Mouse (Mus musculus) kidney, adult 9 months (tissue): ENCODE results near the gene Rnf214.

Experiments used
- DNase-seq: peaks from one replicate; pipeline ENCODE4 v3.0.0; 2022

Rnf214 gene

DNA sequence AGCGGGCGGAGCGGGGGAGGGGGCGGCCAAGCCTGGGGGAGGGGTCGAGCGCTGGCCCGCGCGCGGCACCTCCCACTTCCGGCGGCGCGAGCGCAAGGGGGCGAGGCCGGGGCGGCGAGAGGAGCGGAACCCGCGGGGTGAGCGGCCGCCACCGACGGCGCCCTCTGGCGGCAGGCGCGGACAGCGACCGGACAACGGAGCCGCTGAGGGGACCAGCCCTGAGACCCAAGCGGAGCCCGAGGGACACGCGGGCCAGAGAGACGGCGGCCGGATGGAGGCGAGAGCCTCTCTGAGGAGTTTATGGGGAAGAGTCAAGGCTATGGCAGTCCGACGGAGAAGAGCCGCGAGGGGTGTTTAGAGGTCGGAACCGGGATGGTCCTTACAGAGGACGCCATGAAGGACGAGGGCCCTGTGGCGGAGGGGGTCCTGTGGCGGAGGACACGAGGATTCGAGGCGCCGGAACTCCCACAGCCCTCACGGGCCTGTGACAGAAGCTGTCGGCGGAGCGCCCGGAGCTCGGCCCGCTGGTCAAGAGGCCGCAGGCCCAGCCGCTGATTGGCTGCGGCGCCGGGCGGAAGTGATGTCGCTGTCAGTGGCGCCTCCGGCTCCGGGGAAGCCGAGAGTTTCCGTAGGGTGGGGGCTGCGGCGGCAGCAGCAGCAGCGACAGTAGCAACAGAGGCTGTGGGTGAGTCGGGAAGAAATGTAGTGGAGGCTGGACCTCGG, at the start of gene Rnf214, which contains the start of gene Pcsk7:
Gene Rnf214 (minus strand): TSS at position 557 of the 723 bp plus-strand sequence.
Gene Pcsk7 (plus strand): TSS at position 143 of the 723 bp plus-strand sequence.
- DNase-seq, result peak; percentile 92

DNA sequence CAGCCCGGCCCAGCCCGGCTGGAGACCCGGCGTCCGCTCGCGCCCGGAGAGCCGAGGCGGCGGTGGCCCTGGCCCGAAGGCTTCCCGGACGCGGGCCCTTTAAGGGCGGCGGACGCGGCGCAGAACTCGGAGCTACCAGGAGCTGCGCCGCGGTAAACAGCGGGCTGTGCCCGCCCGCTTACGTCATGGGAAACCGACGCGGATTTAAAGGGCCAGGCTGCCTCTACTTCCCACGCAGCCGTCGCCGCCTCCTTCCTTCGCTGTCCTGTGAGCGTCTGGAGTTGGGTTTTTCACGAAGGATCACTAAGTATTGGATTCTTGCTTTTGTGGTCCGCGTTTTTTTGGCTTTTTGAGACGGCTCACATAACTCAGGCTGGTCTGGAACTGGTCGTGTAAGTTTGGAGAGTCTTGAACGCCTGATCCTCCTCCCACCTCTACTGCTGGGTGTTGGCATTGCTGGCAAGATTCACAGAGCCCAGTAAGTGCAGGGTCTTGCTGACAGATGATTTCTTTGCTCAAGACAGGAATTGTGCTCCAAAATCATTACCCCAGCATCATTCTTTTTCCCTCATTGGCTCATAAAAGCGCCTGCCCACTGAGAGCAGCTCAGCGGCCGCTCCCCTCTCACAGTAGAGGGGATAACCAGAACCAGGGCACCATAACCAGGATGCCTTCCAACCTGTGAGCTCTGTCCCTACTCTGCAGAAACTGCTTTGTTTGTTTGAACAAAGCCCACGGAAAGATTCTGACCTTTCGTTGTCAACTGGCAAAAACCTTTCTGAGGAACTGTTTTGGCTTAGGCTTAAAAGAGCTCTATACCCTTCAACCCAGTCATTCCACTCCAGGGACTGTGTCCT, 48.6 kb upstream of the Rnf214 start, which contains the start of gene Sidt2:
Gene Sidt2 (minus strand): TSS at position 152 of the 857 bp plus-strand sequence.
- peak; percentile 91 for DNase-seq

DNA sequence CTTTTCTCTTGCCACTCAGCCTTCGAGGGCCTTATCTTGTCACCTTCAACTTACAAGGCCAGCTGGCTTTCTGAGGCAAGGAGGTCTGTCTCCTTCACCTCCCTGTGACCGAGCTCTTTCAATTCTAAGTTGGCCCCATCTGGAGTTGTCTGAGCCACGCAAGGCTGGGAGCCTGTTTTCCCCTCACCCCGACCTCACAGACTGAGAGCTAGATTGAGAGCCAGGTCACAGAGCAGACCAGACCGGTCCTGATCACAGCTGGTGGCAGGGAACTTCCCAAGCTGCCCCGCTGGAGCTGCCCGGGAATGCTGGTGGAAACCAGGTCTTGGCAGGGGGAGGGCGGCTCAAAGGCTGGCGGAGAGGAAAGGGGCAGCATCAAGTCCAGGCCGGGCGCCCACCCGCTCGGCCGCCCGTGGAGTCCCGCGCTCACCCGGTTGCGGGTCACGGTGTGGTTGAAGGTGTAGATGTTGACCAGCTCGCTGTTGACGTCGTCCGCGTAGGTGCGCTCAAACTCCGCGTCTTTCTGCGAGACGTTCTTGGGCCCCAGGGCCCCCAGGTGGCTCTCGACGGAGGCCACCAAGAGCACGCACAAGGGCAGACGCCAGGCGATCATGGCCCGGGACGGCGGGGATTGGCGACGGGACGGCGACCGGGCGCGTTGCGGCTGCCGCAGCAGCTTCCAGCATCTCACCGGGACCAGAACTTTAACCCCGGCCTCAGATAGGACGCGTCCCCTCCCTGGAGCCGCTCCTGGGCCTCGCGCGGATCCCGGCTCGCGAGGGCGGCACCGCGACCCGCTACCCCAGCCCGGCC, 47.8 kb upstream of the Rnf214 start:
- peak; percentile 71 for DNase-seq

DNA sequence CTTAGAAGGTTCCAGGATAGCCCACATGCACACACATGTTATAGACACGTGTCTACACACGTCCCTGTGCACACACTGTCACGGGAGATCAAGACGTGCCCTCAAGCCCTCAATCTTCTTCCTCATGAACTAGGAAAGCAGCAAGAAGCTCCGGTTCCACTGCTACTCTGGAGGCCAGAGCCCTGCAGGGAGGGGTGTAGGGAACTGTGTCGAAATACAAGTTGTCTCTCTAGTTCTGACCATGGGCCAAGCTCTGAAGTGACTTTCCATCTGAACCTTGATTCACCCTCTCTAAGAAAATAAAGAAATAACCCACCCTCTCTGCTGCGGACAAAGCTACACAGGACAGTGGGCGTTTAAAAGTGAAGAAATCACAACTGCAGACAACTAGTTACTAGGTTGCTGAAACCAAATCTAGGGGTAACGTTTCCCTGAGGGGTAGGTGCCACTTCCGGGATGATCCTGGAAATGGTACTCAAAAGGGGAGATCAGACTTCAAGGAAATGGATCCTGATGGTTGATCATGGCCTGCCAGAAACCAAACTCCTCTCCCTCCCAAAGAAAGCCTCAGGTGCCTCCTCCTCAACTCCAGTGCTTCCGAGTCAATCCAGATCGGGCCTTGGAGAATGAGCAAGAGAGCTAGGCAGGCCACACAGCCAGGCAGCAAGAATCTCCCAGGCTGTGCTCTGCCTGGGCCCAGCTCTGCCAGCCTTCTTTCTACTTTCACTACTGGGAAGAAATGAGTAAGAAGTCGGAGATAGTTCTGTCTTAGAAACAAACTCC, 47.0 kb upstream of the Rnf214 start:
- DNase-seq, result no peak

DNA sequence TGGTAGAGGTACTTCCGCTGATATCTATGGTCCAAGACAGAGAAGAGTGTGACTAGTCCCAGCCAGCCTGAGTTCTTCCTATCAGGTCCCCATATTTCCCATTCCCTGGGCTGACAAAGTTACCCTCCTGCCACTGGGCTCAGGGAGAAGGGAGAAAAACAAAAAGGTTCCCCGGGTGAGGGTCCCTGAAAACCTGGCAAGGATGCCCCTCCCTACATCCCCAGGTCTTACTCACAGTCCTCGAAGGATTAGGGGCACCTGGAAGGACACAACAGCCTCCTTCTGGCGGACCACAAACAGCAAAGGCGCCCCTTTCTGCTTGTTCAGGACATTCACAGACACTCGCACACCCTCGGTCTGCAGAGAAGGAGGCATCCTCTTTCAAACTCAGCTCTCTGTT, 46.2 kb upstream of the Rnf214 start:
- DNase-seq, result no peak

DNA sequence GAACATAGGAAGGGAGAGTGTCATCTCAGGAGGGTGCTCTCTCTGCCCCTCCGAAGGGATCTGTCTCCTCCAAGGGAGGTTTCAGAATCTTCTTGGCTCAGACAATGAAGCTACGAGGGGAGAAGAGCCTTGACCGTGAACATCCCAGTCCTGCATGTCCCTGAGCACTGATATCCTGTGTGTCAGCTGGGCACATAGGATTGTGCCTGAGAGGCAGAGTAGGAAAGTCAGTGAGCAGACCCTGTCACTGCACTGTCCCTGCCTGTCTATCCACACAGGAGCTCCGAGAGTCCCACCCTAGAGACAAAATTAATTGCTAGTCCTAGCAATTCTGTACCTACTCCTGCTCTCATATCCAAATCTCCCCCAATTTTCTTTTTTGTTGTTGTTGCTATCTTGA, 45.3 kb upstream of the Rnf214 start:
- DNase-seq, result no peak

DNA sequence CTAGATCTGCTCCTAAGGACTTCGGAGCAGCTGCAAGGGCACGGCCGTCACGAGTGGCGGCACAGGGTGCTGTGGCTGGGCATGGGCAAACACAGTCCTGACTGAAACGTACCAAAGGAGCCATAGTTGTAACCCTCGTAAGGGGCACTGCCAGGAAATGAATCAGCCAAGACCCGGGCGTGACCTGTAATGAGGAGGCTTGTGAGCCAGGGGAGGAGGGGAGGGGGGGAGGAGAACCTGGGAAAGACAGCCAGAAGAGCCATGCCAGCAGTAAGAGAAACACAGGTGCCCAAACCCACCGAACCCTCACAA, 40.1 kb upstream of the Rnf214 start:
- no peak for DNase-seq

DNA sequence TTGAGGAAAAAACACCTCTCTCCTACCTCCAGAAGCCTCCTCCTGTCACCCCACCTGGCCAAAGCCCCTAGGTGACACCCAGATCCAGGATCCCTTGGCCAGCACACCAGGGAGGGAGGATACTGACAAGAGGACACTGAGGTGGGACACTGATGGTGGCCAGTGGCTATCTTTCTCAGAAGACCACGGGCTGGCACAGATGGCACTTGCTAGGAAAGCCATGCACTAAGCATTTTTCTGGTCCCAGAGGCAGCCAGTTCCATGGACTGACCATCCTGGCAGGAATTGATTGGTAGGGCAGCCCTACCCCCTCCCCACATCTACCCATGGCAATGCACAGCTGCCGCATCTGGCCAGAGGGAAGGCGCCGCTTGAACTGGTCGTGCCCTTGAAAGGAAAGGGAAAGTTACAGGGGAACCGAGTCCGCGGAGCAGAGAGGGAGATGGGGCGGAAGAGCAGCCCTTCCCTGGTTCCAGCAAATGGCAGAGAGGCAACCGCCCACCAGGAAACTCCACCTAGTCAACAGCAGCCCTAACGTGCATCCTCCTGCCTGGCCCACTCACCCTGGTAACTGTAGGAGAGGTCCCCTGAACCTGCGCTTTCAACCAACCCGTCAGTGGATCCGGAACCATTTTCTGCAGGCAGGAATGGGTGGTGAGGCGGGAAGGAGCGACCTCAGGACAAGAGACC, 39.6 kb upstream of the Rnf214 start:
- no peak for DNase-seq

DNA sequence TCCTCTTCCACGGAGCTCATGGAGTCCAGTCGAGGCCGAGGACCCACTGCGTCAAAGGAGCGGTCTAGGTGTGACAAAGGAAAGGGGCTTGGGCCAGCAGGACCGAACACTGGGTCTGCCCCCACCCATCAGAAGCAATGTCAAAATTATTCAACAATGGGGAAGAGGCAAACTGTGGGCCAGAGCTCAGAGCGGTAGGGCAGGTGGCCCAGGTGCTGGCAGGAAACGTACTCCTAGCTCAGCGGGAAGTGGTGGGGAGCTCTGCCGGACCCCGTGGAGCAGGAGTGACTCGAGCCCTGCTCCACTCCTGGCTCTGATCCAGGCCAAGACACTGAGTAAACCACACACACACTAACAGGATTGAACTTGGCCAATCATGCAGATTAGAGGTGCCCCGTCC, 39.0 kb upstream of the Rnf214 start:
- DNase-seq, result no peak

DNA sequence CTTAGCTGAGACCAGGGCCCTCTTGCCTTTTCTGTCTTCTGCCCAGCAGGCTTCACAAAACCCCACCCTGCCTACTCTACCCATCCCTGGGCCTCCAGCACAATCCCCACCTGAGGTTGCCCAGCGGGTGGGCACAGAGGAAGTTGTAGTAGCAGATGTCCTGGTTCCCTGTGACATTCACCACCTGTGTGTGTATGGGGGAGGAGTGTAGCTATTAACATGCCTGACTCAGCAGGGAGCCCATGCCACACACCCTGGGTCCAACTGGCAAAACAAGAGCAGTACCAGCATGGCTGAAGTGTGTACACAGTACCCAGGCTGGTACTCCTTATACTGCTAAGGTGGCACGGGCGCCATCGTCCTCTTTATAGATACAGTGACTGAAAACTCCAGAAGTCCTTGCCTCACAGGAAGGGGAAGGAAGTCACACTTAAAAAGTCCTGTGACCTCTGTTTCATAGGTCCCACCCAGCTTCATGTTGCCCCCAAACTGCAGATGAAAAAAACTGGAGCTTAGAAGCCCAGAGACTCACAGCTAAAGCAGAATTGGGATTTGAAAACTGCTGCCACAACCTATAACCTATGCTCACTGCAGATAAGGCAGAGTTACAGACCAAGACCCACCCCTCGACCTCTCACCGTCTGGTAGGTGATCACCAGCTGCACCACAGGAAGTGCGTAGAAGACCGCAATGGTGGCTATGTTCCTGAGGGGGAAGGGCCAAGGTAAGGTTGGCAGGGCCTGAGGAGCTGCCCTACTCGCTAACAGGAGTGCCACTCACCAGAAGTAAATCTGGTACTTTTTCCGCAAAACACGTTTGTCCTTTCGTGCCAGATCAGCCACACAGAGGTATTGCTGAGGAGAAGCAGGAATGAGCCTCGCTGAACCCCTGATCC, 38.0 kb upstream of the Rnf214 start:
- no peak for DNase-seq

DNA sequence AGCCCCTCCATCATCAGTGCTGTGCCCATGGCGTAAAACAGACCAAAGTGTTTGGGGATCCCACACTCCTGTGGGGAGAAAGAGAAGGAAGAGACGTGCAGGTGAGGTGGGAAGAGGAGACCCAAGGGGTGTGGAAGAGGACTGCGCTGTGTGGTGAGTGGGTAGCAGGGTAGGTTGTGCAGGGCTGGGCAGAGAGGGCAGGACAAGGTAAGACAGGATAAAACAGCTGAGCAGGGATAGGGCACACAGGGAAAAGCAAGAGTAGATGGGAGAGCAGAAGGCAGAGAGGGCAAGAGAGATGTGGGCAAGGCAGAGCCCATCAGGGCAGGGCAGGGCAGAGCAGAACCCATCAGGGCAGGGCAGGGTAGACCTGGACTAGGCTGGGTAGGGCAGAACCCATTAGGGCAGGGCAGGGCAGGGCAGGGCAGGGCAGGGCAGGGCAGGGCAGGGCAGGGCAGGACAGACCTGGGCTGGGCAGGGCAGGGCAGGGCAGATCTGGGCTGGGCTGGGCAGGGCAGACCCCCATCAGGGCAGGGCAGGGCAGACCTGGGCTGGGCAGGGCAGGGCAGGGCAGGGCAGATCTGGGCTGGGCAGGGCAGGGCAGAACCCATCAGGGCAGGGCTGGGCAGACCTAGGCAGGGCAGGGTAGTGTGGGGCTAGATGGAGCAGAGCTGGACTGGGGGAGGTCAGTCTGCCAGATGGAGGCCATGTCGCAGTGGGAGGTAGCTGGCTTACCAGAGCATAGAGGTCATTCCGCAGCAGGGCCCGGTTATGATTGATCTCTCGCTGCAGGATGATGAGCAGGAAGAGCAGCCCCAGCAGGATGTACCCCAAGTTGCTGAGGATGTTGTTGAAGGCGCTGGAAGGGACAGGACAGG, 37.2 kb upstream of the Rnf214 start:
- DNase-seq, result no peak

DNA sequence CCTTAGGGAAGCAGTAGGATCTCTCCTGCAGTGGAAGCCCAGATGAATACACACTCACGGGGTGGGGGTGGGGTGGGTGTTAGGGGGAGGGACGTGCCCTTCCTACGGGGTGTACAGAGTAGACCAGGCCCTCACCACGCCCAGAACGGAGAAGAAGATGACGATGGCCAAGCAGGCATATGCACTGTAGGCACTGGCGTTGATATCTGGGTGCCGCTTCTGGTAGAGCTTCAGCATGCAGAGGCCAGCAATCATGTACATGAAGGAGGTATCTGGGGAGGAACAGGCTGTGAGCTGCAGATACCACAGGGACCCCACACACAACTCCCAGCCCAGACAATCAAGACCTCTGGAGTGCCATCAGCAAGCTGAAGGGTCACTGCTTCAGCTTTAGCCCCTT, 36.2 kb upstream of the Rnf214 start:
- no peak for DNase-seq

DNA sequence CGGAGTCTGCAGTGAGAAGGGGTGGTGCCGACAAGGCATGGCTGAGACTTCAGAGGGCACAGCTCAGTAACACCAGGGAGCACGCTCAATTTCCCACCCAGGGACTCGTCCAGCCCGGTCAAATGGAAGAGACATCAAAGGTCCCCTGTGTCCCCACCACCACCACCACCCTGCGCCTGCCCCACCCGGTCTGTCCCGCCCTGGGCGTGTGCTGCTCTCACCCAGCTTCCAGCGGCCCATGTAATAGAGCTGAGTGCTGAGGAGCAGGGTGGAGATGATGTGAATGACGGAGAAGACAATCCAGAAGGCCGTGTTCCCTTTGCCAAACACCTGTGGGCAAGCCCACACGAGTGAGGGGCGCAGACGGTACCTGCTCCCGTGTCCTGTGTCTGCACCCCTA, 35.8 kb upstream of the Rnf214 start:
- DNase-seq, result no peak

DNA sequence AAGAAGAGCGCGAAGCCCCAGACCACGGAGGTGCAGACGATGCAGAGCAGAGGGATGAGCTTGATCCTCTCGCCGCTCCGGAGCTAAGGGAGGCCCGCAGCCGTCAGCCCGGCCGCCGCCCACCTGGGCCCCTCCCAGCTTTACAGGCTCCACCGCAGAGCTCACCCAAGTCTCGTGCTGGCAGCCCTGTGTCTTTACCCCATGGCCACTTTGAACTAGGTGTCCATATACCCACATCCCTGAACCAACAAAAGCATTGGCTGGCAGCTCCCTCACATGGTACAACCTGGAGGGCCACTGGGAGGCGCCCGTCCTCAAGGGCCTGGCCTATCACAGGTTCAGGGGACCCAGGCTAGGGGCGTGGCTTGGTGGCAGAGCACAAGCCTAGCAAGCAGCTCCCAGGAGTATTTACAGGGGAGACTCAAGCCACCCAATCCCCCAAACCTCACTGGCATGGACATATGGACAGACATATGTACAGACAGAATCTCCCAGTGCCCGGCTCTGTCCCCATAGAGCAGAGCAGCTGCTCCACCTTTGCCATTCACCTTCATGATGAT, 34.7 kb upstream of the Rnf214 start:
- no peak for DNase-seq

DNA sequence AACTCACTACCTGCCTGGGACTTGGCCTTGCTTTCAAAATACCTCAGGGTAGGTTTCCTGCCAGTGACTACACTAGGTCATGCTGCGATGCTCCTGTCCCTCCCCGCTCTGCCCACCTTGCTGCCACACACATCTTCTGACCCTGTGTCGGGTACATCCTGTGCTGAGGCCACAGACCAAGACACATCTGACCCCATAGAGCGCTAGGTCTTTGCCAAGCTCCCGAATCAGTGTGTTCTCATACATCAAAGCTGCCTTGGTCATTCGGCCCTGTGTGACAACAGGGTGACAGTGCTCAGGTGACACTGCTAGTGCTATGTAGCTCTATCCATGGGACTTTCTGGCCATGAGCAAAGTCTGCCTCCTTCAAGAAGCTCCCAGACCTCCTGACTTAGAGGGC, 33.1 kb upstream of the Rnf214 start:
- DNase-seq, result no peak

DNA sequence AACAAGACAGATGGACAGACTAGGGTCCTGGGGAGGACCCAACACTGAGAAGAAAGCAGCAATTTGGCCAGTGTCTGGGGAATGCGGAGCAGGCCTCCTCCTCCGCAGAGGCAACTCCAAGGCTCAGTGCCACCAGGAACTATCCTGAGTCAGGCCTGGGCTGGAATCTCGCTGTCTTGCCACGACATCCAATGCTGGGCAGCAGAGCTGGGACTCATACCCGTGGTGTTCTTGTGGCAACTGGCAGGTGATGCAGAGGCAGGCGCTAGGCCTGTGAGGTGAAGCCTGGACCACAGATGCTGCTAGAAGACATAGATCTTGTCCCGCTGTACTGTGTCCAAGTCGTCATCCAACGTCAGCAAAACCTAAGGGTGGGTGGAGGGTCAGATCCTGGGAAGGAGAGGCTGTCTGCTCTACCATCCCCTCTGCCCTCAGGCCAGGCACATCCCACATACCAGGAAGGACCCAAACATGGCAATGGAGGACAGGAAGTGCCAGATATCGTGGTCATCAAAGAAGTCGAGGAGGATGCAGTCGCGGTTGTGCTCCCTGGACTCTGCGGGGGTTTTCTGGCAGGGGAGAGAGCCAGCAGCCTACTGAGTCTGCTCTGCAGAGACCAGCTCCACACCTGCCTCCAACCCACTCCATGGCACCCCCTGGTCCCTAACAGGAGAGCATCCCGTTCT, 32.4 kb upstream of the Rnf214 start:
- DNase-seq, result no peak

DNA sequence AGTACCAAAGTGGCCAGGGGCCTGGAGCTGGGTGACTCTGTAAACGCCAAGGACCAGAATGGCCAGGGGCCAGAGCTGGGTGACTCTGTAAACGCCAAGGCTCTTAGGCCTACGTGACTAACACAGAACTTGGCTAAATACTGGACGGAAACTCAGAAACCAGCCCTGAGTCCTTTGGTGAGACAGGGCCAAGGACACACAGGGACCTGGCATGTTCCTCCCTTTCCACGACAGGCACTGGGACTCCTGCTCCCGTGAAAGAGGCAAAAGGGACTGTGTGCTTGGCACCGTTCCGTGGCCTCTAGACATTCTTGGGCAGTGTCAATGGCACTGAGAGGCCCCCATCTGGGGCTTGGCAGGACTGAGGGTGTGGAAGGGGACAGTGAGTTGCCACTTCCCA, 31.4 kb upstream of the Rnf214 start:
- DNase-seq, result peak; percentile 47

DNA sequence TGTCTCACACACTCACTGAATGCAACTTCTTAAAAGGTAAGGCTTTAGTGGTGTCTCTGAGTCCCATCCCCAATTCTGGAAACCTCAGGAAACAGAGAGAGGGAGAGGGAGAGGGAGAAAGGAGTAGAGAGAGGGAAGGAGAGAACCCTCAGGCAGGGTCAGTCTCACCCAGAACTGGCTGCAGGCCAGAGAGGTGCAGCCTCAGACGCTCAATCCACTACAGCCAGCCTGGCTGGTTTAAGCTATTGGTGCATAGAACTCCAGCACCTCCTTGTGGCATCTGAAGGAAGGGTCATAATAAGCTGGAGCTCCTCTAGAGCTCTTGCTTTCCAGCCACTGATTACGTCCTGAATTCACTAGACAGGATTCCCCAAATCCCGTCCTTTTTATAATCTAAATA, 30.2 kb upstream of the Rnf214 start:
- peak; percentile 89 for DNase-seq
